Mouse (Mus musculus): Measurements from ENCODE around the gene Trpc7. TPM values are rescaled to one million over a fixed set of nuclear protein-coding genes. Genes with fewer than 3 reads are reported as not detected.

The Trpc7 gene
- polyA plus RNA-seq, 2 experiments = not detected

DNA sequence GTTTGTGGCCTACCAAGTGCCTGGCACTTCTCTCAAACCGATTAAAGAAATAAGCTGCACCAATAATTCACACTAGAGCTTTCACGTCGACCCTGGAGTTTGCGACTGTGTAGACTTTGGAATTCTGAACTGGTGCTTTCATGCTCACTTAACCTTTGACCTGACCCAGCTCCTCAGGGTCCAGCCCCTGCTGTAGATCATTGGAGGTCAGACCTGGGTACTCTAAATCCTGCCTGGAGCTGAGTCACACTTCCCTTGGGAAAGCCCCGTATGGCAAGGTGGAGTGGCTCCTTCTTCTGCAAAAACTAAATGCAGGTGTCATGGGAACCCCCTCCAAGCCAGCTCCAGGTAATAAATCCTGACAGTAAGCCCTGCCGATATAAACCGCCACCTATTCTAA, 5.9 kb downstream of the Trpc7 start:
- H3K4me3 ChIP-seq (ENCODE audit: insufficient read depth in 1 of 2, low read depth in 2 of 2, low read length in 2 of 2) = no peak overlapping the region
- H3K9me3 ChIP-seq (ENCODE audit: control insufficient read depth, low read length) = no peaks in the 10 kb centered on the region
- H3K4me1 ChIP-seq (replicated peaks; ENCODE audit: control insufficient read depth in 2 of 2, insufficient read depth in 2 of 2, low read length in 1 of 2) = no peaks in the 10 kb centered on the region
- ATAC-seq (ENCODE audit: insufficient read depth) (no peak), DNase-seq (ENCODE audit: low read depth in 3 of 3, low spot score in 3 of 3) (no peak)
- TF ChIP-seq CTCF (IDR thresholded peaks at IDR 0.05; ENCODE audit: low read depth) = no peak
- TF ChIP-seq EP300 (IDR thresholded peaks at IDR 0.05; ENCODE audit: low read depth) = no peak
- H3K9ac ChIP-seq (replicated peaks) = no peak overlapping the region
- 63% methylated on average over 7 of the region's 7 CpGs for WGBS (ENCODE audit: insufficient replicate concordance)
- no peak overlapping the region for H3K27ac ChIP-seq
- H3K27me3 ChIP-seq (ENCODE audit: control insufficient read depth, insufficient read depth, low read length) = no peaks in the 10 kb centered on the region
- no peak overlapping the region for H3K4me2 ChIP-seq (ENCODE audit: low read depth)
- no peaks in the 10 kb centered on the region for H3K36me3 ChIP-seq (replicated peaks; ENCODE audit: control insufficient read depth, insufficient read depth, low read depth)

DNA sequence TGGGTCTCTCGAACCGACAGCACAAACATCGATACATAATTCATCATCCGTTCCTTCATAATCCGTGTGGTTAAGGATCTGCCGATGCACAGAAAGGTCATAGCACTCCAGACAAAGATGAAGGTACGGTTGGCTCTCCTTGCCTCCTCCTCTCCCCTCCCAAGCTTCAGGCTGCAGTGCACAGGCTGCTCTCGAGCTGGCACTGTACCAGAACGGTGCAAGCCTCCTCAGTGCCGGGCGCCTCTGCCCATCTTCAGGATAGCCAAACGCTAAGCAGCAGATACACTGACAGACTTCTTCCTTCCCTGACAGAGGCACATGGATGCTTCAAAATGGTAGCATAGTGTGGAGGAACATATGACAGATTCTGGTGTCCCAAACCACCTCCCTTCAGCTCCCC, 12.9 kb downstream of the Trpc7 start:
- Histone ChIP-seq H3K4me2 (ENCODE audit: low read depth) (no peak overlapping the region), H3K4me3 (ENCODE audit: insufficient read depth in 1 of 2, low read depth in 2 of 2, low read length in 2 of 2) (no peak overlapping the region), H3K27me3 (ENCODE audit: control insufficient read depth, insufficient read depth, low read length) (no peaks in the 10 kb centered on the region), H3K4me1 (replicated peaks; ENCODE audit: control insufficient read depth in 2 of 2, insufficient read depth in 2 of 2, low read length in 1 of 2) (no peaks in the 10 kb centered on the region), H3K9ac (replicated peaks) (no peak overlapping the region), H3K36me3 (replicated peaks; ENCODE audit: control insufficient read depth, insufficient read depth, low read depth) (no peaks in the 10 kb centered on the region), H3K27ac (no peak overlapping the region), H3K9me3 (ENCODE audit: control insufficient read depth, low read length) (no peaks in the 10 kb centered on the region)
- TF ChIP-seq CTCF (IDR thresholded peaks at IDR 0.05; ENCODE audit: low read depth) = no peak
- TF ChIP-seq EP300 (IDR thresholded peaks at IDR 0.05; ENCODE audit: low read depth) = no peak
- ATAC-seq (ENCODE audit: insufficient read depth) = no peak
- WGBS (ENCODE audit: insufficient replicate concordance) = 68% methylated on average over 12 of the region's 12 CpGs
- DNase-seq (ENCODE audit: low read depth in 3 of 3, low spot score in 3 of 3) = no peak

DNA sequence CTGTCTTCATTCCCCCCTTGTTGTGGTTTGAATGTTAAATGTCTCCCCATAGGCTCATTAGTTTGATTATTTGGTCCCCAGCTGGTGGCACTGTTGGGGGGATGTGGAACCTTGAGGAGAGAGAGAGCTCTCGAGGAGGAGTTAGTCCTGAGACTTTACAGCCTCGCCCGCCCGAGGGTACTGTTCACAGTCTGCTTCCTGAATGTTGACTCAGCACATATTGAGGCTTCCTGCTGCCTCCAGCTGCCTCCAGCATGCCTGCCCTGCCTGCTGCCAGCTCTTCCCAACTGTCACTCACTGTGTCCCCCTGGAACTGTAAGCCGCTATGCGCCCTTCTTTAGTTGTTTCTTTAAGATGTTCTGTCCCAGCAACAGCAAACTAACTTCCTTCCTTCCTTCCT, 31.2 kb downstream of the Trpc7 start:
- Histone ChIP-seq H3K4me2 (ENCODE audit: low read depth) (no peak overlapping the region), H3K9me3 (ENCODE audit: control insufficient read depth, low read length) (no peaks in the 10 kb centered on the region), H3K36me3 (replicated peaks; ENCODE audit: control insufficient read depth, insufficient read depth, low read depth) (no peaks in the 10 kb centered on the region), H3K4me3 (ENCODE audit: insufficient read depth in 1 of 2, low read depth in 2 of 2, low read length in 2 of 2) (no peak overlapping the region), H3K4me1 (replicated peaks; ENCODE audit: control insufficient read depth in 2 of 2, insufficient read depth in 2 of 2, low read length in 1 of 2) (no peaks in the 10 kb centered on the region), H3K27ac (no peak overlapping the region), H3K27me3 (ENCODE audit: control insufficient read depth, insufficient read depth, low read length) (no peaks in the 10 kb centered on the region), H3K9ac (replicated peaks) (no peak overlapping the region)
- no peak for ATAC-seq (ENCODE audit: insufficient read depth)
- WGBS (ENCODE audit: insufficient replicate concordance) = 61% methylated on average over 6 of the region's 6 CpGs
- no peak for TF ChIP-seq CTCF (IDR thresholded peaks at IDR 0.05; ENCODE audit: low read depth)
- no peak for TF ChIP-seq EP300 (IDR thresholded peaks at IDR 0.05; ENCODE audit: low read depth)
- no peak for DNase-seq (ENCODE audit: low read depth in 3 of 3, low spot score in 3 of 3)

DNA sequence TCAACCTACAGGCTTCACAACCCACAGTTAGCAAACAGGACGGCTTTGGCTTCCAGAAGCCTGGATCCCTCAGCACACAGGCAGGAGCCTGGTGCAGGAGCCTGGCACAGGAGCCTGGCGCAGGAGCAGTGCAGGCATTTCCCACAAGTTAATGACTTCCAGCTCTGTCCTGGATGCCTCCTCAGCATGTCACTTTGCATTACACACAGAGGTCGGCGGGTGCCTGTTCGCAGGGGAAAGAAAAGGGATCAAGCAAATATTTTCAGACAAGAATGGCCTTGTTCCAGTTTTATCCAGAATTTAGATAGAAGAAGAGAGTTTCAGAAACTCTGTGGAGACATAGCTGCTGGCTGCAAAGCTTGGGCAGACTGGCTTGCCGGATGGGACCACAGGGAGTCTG, 33.8 kb downstream of the Trpc7 start:
- 66% methylated on average over 6 of the region's 6 CpGs for WGBS (ENCODE audit: insufficient replicate concordance)

DNA sequence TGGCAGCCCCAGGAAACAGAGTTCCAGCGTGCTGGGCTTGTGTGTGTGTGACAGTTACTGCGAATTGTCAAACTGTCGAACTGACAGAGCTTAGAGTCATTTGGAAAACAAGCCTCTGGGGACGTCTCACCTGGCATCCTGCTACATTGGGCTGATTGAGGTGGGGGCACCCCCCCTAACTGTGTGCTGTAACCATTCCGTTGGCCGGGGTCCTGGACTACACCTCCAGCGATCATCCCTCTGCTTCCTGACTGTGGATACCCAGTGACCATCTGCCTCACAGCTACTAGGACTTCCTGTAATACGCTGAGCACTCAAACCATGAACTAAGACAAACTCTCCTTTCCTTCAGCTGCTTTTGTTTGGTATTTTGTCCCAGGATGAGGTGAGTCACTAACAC, 41.3 kb downstream of the Trpc7 start:
- Histone ChIP-seq H3K4me3 (ENCODE audit: insufficient read depth in 1 of 2, low read depth in 2 of 2, low read length in 2 of 2) (no peak overlapping the region), H3K36me3 (replicated peaks; ENCODE audit: control insufficient read depth, insufficient read depth, low read depth) (no peaks in the 10 kb centered on the region), H3K4me1 (replicated peaks; ENCODE audit: control insufficient read depth in 2 of 2, insufficient read depth in 2 of 2, low read length in 1 of 2) (no peaks in the 10 kb centered on the region), H3K9ac (replicated peaks) (no peak overlapping the region), H3K9me3 (ENCODE audit: control insufficient read depth, low read length) (no peaks in the 10 kb centered on the region), H3K27me3 (ENCODE audit: control insufficient read depth, insufficient read depth, low read length) (no peaks in the 10 kb centered on the region), H3K4me2 (ENCODE audit: low read depth) (no peak overlapping the region), H3K27ac (no peak overlapping the region)
- WGBS (ENCODE audit: insufficient replicate concordance) = 53% methylated on average over 8 of the region's 8 CpGs
- DNase-seq (ENCODE audit: low read depth in 3 of 3, low spot score in 3 of 3) (no peak), ATAC-seq (ENCODE audit: insufficient read depth) (no peak)
- no peak for TF ChIP-seq EP300 (IDR thresholded peaks at IDR 0.05; ENCODE audit: low read depth)
- TF ChIP-seq CTCF (IDR thresholded peaks at IDR 0.05; ENCODE audit: low read depth) = no peak

More for the DNA sequence above, 33.8 kb downstream of the Trpc7 start:
- no peak for TF ChIP-seq CTCF (IDR thresholded peaks at IDR 0.05; ENCODE audit: low read depth)
- TF ChIP-seq EP300 (IDR thresholded peaks at IDR 0.05; ENCODE audit: low read depth) = no peak
- no peak overlapping the region for H3K9ac ChIP-seq (replicated peaks)
- no peak overlapping the region for H3K27ac ChIP-seq
- no peak overlapping the region for H3K4me3 ChIP-seq (ENCODE audit: insufficient read depth in 1 of 2, low read depth in 2 of 2, low read length in 2 of 2)
- H3K4me1 ChIP-seq (replicated peaks; ENCODE audit: control insufficient read depth in 2 of 2, insufficient read depth in 2 of 2, low read length in 1 of 2) = no peaks in the 10 kb centered on the region
- H3K9me3 ChIP-seq (ENCODE audit: control insufficient read depth, low read length) = no peaks in the 10 kb centered on the region
- no peaks in the 10 kb centered on the region for H3K27me3 ChIP-seq (ENCODE audit: control insufficient read depth, insufficient read depth, low read length)
- no peaks in the 10 kb centered on the region for H3K36me3 ChIP-seq (replicated peaks; ENCODE audit: control insufficient read depth, insufficient read depth, low read depth)
- no peak overlapping the region for H3K4me2 ChIP-seq (ENCODE audit: low read depth)
- DNase-seq (ENCODE audit: low read depth in 3 of 3, low spot score in 3 of 3) (no peak), ATAC-seq (ENCODE audit: insufficient read depth) (no peak)
